Mouse (Mus musculus) embryonic facial prominence, embryonic 14.5 days (tissue): ENCODE data around the gene Svip. TPM values are rescaled to one million over a fixed set of nuclear protein-coding genes. Genes with fewer than 3 reads are reported as not detected.

Experiments
- polyA plus RNA-seq: library from polyadenylated mRNA; unstranded; fragments of >200 nt; fragmentation: Nextera tagmentation; extraction: Ambion mirVana; gene quantifications from 2 replicates; pipeline ENCODE4 v1.2.1, GENCODE M21; 2014

Gene Svip
- polyA plus RNA-seq, 1 experiment from 2014 or later: 6.1 TPM

Other genes with a start within 250 kb of the Svip start
- 53.9 and 66.8 TPM in 2 replicates for gene Gas2, start 144.0 kb downstream of the Svip start, polyA plus RNA-seq
- 12.0 and 12.3 TPM in 2 replicates for gene Fancf, start 143.8 kb downstream of the Svip start, polyA plus RNA-seq
- gene 1700015G11Rik, start 9.7 kb upstream of the Svip start, polyA plus RNA-seq: not detected in 2 replicates